Mouse (Mus musculus): ENCODE results near the gene Castor1.

- TF ChIP-seq POLR2A (IDR thresholded peaks at IDR 0.05; ENCODE audit: insufficient read depth, low read depth, low read length) = no peak
- TF ChIP-seq CTCF (IDR thresholded peaks at IDR 0.05; ENCODE audit: insufficient read depth, low read depth, low read length) = no peak
Observed at GRCm38 (mm10) chr11:4262847-4263246, 44.8 kb downstream of the Castor1 start.
